Mouse (Mus musculus) monocyte, adult 2 months (primary cell): ENCODE measurements around the gene Wscd2.

Experiments
- DNase-seq, 2 experiments: peaks; one replicate each; pipeline ENCODE4 v3.0.0; 2022; ENCODE audit warnings: low spot score in 2 of 2, low read depth in 1 of 2

Gene Wscd2

DNA sequence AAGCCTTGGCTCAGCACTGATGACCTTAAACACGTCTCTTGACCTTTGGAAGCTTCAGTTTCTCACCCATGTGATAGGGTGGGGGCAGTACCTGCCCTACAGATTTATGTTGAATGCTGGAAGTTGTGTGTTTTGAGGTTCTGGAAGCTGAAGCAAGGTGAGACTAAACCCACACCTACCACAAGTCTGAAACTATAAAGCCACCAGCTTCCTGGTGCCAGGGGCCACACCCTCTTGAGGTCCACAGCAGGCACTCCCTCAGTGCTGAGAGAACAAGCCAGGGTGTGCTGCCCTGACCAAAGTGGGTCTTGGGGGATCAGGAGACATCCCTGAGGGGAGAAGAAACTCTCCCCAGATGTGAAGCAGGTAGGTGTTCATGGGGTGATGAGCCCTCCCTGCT lies 48.7 kb downstream of the Wscd2 start:
- no peak for DNase-seq

DNA sequence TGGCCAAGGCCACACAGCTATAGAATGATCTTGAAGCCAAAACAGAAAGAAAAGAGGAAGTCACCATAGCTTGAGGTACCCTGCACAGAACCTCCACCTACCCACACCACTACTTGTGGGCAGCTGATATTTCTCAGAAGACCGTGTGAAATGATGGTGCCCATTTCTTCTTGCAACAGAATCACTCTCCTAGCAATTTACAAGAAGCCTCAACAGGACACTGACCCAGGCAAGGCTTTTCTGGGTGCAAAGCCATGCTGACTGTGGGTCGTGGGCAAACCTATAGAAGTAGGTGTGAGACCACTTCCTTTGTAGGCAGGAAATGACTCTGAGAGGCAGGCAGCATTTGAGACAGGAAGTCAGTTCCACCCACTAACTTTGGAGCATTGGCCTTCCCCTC lies 49.3 kb downstream of the Wscd2 start:
- no peak for DNase-seq

DNA sequence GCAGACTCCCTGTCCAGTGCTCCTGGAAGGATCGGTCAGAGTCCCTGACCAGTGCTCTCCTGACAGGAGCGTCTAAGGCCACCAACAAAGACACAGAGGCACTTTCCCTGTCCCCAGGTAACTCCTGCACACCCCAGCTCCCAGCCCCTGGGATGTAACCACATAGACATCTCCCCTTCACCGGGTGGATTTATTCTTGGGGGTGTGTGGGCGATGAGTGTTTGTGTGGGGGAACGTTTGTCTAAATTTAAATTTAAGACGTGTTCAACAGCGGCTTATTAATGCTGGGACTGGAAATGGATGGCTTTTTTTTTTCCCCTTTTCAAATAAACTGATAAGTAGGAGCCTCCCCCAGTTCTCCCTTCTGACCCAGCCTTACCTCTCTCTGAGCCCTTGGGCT lies 49.7 kb downstream of the Wscd2 start:
- DNase-seq: no peak

DNA sequence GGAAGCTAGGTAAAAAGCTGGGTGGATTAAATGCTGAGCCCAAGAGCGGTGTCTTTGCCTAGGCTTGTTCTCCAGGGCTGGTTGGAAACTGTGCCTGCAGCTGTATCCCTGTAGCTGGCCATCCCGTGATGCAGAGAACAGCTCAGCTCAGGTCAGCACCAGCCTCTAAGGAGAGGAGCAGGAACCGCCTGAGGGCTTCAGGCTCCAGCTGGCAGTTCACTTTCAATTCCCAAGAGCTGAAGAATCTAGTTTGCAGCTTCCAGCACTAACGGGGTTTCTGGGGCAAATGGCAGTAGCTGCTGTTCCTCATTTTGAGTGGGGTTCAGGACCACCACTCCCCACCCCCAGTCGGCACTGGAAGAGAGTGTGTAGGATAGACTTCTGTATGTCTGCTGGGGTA lies 51.1 kb downstream of the Wscd2 start:
- no peak for DNase-seq

DNA sequence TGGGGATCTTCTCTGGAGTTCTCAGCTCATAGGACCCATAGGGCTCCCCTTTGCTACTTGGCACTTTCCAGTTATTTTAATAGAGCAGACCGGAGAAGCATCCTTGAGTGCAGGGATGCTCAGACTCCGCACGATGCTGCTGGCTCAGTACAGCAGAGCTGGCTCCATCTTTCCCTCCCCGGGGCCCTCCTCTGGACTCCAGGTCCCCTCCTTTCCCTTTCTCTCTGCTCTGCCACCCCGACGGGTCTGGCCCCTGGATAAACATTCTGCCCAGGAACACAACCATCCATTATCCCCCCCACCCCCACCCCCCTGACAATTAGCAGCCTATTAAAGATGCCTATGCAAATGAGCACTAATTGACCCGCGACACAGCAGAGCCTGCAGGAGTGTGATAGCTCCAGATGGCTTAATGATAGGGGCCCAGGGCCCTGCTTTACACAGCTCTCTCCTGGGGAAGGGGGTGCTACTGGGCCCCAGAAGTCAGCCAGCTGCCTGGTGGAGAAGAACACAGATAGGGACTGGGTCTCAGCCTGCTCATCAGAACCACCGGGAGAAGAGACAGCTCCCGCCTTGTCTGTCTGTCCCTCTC lies 52.8 kb downstream of the Wscd2 start:
- no peak for DNase-seq

DNA sequence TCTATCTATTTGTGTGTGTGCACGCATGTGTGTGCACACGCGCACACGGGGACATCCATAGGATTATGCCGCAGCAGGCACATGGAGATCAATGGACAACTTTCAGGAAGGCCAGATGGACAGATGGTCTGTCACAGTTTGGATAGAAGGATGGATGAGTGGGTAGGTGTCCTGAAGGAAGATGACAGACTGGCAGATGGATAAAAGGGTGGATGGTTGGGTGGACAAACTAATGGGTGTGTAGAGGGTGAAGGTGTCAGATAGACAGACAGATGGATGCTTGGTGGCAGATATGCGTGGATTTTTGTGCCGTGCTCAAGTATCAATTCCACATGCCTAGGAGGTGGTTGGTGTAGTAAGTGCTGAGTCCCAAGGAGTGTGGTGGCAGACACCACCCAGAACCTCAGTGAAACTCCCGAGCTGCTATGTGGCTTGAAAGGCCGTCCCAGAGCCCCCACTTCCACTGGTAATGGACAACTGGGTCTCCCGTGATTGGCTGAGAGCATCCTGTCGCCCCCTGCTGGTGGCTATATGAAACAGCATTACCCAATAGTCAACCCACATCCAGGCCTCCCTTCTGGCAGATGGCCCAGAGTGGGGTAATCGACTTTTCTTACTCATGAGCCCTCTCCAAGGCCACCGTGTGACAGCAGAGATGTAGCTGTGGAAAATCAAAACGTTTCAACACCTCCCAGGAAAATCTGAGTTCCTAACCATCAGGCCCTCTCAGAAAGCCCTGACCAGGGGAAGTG lies 58.0 kb downstream of the Wscd2 start:
- no peak for DNase-seq

DNA sequence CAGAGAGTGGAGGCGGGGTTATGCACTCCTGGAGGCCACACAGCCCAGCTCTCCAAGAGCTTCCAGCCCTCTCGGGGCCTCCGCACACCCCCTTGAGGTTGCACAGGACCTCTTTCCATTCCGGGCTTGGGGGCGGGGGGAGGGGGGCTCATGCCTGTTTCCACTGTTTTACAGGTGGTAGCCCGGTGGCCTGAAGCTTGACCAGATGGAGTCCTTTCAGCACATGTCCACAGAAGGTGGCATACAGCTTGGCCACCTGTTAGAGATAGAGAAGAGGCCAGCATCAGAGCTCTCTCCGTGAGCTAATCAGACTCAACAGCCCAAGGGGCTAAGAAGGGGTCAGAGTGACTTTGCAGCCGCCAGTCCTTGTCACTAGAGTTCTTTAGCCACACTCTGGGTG lies 60.1 kb downstream of the Wscd2 start:
- DNase-seq: no peak

DNA sequence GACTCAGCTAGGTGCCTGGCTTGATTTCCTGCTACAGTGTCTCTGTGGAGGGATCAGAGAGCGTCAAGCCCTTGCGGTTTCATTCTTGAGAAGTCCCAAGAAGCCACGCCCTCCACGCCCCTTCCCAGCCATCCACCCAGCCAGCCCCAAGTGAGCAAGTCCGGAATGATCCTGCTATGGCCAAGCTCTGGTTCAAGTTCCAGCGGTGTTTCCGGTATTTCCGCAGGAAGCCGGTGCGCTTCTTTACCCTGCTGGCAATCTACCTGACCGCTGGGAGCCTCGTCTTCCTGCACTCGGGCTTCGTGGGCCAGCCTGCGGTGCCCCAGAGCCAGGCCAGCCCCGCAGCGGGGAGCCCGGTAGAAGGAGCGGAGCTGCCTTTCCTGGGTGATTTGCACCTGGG lies 60.6 kb downstream of the Wscd2 start:
- DNase-seq: no peak

DNA sequence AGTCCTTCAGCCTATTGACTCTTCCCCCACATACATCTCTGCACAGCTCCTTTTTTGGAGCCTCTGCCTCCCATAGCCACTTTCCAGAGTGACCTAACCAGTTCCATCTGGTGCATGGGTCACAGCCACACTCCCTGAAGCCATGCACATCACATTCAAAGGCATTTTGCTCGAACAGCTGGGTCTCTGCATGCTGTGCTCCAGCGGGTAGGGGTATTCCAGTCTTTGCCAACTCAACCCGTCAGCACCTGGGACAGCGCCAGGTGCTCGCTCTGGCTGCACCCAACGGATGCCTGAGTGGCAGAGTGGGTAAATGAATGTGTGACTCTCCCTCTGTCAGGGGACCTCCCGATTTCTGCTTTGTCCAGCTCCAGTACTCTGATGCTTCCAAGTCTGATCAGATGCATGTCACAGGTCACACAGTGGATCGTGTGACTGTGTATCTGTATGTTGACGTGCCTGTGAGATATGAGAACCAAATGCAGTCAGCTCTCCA lies 63.3 kb downstream of the Wscd2 start:
- DNase-seq: no peak

DNA sequence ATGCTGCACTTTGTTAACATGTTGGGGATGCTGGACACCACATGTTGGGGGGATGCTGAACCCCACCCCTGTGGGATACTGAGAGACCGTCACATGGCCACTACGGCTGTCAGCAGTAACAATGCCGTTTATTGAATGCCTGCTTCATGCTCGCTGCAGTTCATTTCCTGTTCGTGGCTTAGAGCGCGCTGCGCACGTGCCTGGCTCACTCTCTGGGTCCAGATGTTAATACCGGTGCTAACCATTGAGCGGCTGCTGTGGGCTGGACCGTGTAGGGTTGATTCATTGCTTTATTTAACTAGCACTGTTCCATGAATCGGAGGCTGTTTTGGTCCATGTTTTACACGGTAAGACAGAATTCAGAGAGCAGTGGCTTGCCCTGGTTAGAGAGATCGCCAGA lies 64.0 kb downstream of the Wscd2 start:
- DNase-seq: no peak

DNA sequence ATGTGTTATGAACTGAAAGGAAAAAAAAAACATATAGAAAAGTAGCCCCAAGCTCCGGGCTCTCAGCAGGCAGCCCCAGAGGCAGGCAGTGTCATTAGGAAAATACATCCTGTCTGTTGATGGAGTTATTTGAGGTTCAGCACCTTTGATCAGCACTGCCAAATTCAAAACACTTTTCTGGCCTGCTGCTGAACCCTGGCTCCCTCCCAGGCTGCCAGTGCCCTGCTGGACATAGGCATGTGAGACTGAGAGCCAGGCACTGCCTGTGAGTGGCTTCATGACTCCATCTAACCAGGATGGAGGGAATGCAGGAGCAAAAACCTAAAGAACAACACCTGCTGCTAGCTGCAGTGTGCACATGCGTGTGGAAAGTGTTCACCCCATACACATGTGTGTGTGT lies 64.4 kb downstream of the Wscd2 start:
- DNase-seq: no peak

DNA sequence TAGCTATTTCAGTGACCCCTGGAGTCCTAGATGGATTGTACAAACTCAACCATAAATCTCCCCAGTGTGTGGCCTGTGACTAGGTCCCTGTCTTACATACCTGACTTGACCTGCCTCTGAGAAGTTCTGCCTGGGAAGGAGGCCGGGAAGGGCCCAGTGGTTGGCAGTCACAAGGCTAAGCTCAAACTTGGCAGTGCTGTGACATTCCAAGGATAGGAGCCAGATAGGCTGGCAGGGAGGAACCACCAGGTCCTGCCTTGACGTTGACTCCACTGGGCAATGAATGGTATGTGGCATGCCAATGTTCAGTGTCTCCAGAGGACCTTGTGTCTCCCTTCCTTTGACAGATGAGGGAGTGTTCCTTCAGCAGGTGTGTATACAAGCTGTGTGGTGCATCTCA lies 65.6 kb downstream of the Wscd2 start:
- no peak for DNase-seq

DNA sequence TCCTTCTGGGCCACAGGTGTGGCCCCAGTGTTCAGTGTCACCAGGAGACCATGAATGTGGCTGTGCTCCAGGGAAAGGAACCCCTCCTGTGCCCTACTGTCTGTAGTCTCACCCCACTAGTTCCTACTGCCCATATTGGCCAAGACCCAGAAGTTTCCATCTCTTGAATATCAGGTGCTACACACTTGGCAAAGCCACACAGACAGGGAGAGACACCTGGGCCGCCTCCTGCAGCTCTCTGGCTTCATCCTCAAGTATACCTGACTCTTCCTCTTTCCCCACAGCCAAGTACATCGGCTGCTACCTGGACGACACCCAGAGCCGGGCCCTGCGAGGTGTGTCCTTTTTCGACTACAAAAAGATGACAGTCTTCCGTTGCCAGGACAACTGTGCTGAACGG lies 67.9 kb downstream of the Wscd2 start:
- DNase-seq: no peak

DNA sequence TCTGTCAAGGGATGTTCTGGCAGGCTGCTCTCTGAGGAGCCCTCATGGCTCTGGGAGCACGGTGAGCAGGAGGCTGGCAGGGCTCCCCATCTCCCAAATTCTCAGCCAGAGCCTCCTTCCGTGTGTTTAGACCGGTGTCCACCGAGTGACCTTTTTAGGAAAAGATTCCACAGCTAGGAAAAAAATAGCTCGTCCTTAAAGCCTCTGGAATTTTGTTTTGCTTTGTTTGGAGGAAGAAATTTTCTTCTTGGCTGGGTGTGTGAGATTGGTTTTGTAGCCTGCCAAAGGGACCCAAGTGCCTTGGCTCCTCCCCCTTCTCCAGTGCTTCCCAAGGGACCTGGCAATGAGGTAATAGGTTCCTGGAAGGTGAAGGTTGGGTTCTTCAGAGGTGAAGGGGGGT lies 69.5 kb downstream of the Wscd2 start:
- DNase-seq: no peak

DNA sequence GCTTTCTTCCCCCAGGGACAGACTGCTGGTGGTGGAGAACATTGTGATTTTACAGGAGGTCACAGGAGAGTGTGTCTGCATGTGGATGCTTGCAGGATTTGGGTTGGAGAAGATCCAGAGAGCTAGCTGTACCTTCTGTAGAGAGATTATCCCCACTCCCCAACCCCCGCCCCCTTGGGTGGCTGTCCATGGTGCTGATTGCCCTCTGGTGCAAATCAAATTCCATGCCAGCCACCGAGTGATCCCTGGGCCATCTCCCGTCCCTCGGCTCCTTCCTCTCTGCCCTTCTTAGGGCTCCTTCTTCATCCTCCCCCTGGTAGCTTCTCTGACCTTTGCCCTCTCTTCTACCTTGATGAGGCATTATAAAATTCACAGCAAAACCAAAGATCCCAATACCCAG lies 74.3 kb downstream of the Wscd2 start:
- DNase-seq: no peak

DNA sequence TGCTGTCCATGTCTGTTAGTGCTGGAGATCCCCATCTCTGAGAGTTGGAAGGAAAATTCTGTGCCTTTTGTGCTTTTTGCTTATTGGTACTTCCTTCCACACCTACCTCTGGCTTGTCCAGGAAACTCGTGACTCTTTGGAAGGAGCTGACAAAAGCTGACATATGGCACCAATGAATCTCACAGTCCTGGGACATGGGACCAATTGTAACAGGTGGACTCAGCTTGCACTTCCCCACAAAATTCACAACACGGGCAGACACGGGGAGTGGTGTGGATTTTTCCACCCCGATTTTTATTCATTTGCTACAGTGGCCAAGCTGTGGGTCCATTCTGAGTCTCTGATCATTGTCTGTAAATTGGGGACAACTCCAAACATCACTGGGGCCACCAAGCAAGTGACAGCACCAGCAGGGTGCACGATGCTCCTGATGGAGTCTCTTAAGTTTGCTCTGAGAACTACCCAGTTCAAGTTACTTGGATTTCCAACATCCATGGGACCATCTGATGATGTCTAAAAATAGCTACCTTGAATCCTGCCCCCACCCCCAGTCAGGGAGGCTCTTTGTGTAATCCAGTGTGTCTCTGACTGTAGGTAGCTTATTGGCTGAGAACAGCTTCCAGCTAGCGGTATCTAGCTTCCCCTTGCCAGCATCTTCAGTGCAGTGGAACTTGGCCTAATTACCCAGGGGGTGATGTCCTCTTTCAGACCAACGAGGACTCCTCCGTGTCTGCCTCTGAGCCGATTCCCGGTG lies 75.1 kb downstream of the Wscd2 start:
- no peak for DNase-seq

DNA sequence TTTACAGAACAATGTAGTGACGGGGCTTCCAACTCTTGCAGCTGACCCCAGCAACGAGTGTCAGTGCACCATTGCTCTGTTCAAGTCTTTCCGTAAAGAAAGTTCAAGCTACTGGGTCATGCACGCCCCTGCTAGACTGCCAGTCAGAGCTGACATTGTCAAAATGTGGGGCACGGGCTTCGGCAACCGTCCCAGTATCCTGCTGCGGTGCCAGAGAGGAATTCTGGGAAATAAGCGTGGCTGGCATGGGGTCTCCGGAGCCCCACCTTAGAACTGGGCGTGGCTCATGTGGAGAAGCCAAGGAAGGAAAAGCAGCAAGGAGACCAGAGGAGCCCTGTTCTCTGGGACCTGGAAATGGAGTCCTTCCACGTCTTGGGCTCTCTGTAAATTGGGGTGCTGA lies 75.7 kb downstream of the Wscd2 start:
- DNase-seq: no peak

DNA sequence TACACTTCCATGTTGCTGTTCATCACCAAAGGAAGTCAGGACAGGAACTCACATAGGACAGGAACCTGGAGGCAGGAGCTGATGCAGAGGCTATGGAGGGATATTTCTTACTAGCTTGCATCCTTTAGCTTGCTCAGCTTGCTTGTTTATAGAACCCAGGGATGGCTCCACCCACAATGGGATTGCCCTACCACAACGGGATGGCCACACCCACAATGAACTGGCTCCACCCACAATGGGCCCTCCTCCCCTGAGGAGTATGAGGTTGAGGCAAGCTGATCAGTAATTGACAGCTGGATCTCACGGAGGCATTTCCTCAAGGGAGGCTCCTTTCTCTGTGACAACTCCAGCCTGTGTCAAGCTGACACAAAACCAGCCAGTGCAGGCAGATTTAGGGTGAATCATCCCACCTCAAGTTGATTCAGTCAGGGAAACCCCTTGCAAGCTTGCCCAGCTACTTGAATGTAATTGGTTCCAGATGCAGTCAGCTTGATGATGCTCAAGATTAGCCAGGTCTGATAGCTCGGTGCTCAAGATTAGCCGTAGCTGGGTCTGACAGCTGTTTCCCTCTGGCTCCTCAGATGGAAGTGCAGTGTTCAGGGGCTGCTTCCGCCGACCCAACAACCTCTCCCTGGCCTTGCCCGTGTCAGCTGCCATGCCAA lies 80.1 kb downstream of the Wscd2 start:
- no peak for DNase-seq

DNA sequence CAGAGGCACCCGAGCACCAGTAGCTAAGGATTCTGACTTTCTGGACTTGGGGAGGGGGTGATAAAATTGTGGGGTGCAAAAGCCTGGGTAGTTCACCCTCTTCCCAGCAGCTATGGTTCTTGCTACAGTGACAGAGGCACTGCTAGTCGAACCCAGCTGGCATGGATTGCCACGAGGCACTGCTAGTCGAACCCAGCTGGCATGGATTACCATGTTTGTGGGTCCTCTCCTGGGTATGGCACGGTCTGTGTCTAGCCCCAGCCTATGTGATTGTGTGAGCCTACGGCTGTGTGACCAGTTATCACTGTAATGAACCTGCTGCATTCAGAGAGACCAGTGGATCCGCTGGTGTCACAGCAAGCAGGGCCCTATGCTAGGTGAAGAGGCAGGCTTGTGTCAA lies 87.4 kb downstream of the Wscd2 start:
- no peak for DNase-seq

DNA sequence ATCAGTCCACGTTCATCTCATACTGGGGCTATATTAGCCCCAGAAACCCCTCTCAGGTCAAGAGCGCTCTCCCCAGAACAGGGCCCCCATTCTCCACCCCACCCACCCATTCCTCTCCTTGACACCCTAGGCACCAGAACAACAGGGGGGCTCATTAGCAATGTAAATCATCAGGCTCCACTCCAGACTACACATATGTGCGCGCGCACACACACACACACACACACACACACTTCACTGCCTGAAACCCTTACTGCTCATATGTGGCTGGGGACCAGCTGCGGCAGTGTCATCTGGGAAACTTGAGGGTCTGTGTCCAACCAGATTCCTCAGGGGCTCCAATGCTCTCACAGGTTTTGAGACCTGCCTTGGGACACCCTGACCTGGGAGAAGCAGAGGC lies 88.3 kb downstream of the Wscd2 start:
- DNase-seq: no peak

DNA sequence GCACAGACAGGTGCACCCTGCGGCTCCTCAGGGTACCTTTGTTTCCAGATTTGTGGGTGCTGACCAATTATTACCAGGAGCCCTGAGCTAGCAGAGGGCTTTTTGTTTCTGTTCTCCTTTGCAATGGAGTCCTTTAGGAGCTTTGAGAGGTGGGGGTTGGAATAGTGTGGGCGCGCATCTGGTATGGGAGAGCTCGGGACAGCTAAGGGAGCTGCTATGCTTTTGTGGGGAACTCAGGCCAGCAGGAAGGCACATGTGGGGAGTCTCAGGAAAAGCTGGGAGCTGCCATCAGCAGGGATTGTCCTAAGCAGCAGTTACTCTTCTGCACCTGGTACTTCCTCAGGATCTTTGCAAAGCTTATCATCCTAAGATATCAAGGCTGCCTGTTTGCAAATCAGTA lies 89.0 kb downstream of the Wscd2 start:
- DNase-seq: no peak

DNA sequence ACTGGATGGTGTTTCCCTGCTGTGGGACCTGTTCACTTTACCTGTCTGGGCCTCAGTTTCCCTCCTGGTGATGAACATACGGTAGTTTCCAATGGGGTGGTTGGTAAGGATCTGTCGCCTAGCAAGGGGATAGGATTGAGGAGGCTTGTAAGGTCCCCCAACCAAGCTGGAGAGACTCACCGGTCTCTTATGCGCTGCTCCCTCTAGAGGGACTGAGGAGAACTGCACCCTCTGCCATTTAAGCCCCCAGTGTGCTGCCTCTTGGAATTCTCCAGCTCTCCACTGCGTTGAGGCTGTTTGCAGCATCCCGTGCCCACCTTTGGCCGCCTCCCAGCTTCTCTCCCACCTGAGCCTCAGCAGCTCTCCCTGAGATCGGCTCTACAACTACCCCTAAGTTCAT lies 90.1 kb downstream of the Wscd2 start:
- no peak for DNase-seq
